Mouse (Mus musculus) T-helper 1 cell (primary cell): ENCODE results near the gene Gm26620.

ENCODE experiments used
- in situ Hi-C: fragments of 300-600 bp; cut with MboI, MseI; formaldehyde crosslinking; loops from one replicate; pipeline ENCODE4 v1.15.1; 2025; ENCODE audit warnings: high pct_unique_total_duplicates

Gene Gm26620

DNA sequence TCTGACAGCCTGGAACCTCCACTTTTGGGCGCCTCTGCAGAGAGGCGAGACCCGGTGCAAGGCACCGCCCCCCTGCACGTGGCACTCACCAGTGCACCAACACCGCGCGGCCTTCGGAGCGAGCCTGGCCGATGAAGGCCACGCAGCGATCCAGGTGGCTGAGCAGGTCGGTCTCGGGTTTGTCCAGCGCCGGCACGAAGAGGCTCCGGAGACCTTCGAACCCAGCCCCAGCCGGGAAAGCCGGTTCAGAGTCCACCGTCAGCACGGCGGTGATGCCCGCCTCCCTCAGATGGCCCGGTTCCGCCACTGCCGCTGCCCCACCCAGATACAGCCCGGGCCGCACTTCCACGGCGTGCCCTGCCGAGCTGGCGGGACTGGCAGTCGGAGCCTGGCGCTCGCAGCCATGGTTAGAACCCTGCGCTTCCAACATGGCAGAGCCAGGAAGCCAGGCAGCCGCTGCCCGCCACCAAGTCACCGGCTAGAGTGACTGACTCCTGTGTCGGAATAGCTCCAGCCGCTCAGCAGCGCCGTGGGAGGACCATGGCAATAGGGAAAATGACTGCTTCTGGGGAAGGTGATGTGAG lies at the start of gene Gm26620, which contains the start of gene Dusp12:
Gene Gm26620, plus strand, starts transcription at position 88 of the 584 bp plus-strand sequence.
Gene Dusp12, minus strand, starts transcription at position 563 of the 584 bp plus-strand sequence.
- in situ Hi-C loops = no loop called here

- in situ Hi-C loops = loop anchor here (5.0 to 25.0 kb wide), 2 partner anchors 212 to 627 kb away; partner anchors contain the start of gene Uhmk1
Observed at GRCm38 (mm10) chr1:170839685-170840084, 45.2 kb upstream of the Gm26620 start.

DNA sequence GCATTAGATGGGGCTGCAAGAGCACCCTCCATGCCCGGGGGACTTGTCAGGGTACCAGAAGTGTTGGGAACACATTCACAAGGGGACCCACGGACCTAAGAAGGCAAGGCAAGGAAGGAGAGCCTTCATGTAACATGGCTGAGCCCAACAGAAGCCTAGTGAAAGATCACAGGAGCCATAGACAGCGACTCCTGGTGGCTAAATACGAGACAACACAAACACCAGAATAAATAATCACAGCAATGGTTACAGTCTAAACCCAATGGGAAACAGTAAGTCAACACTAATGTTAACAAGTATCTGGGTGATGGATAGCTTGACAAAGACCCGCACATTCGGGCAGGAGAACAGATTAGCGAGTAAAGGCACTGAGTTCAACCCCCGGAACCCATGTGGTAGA lies 40.5 kb upstream of the Gm26620 start:
- in situ Hi-C loops = loop anchor here (5.0 to 25.0 kb wide), 2 partner anchors 217 to 632 kb away; partner anchors contain the start of gene Uhmk1

GRCm38 (mm10) chr1:170845448-170846307 lies 39.2 kb upstream of the Gm26620 start:
- in situ Hi-C loops = loop anchor here (25.0 kb wide), 1 partner anchor 633 kb away; the partner anchor contains the start of gene Uhmk1

- in situ Hi-C loops = loop anchor here (10.0 kb wide), 1 partner anchor 1105 kb away; no protein-coding TSS in a partner anchor
Observed at GRCm38 (mm10) chr1:170850007-170850406, 34.9 kb upstream of the Gm26620 start.

GRCm38 (mm10) chr1:170850637-170851624 lies 33.9 kb upstream of the Gm26620 start:
- in situ Hi-C loops = loop anchor here (10.0 kb wide), 1 partner anchor 1104 kb away; no protein-coding TSS in a partner anchor

DNA sequence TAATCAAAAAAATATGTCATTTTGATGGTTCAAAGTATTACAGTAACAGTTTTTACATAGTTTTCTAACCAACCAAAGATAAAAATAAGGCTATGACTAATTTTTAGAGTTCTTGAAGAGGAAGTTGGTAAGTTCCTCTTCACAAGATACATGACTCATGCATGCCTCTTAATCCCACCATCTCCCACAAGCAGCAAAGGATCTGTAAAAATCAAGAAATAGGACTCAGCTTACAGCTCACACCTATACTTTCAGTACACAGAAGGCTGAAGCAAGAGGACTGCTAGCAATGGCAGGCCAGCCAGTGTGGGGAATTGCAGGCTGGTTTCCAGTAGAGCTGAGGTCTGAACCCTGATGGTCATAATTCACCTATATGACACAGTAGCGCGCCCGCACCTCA lies 31.3 kb upstream of the Gm26620 start:
- in situ Hi-C loops = loop anchor here (10.0 kb wide), 1 partner anchor 1101 kb away; no protein-coding TSS in a partner anchor

- in situ Hi-C loops = loop anchor here (10.0 kb wide), 1 partner anchor 1100 kb away; no protein-coding TSS in a partner anchor
Observed at GRCm38 (mm10) chr1:170855056-170855760, 29.7 kb upstream of the Gm26620 start.

DNA sequence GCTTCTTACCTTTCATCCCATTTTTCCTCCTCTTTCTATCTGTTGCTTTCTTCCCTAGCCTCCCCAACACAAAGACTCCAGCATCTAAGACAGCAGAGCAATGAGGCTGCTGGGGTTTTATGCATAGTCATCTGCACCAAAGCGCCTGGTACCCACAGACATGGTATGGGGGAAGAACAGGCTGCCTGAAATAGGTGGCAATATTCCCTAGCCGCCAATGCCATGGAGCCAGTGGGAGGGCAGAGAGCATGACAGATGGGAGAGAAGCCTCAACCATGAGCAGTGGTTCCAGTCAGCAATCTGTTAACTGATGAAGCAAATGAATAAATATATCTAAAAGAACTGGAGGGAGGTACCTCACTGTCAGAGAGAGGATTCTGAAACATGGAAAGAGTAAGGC lies 27.5 kb upstream of the Gm26620 start:
- in situ Hi-C loops = loop anchor here (10.0 kb wide), 1 partner anchor 1097 kb away; no protein-coding TSS in a partner anchor

DNA sequence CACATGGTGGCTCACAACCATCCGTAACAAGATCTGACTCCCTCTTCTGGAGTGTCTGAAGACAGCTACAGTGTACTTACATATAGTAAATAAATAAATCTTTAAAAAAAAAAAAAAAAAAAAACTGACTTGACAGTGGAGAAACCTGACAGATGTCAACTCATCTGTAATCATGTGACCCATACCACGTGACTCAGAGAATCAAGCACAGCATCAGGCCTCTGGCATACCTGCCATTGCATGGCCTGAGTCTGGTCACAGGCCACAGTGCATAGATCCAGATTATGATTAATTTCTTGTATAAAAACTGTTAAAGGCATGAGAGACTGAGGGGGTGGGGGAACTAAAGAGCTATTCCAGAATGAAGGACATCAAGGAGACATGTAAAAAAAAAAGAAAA lies 26.0 kb upstream of the Gm26620 start:
- in situ Hi-C loops = loop anchor here (10.0 kb wide), 1 partner anchor 1096 kb away; no protein-coding TSS in a partner anchor

GRCm38 (mm10) chr1:170861671-170862434 lies 23.0 kb upstream of the Gm26620 start:
- in situ Hi-C loops = no loop called here

- in situ Hi-C loops = no loop called here
Observed at GRCm38 (mm10) chr1:170862435-170862717, 22.5 kb upstream of the Gm26620 start.

DNA sequence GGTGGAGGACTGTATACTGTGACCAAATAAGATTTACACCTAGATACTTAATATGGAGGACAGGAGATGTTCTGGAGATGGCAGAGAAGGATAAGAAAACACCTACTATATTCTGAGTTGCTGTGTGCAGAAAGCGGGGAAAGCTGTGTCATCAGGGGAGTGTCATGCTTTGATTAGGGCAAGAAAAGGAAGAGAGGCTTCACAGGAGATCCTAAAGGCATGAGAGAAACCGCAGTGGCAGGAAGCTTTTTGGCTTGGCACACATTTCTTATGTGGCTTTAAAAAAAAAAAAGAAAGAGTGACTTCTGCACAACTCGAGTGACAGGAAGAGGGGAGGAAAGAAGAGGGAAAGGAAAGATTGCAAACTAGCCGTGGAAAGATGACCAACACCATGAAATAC lies 21.8 kb upstream of the Gm26620 start:
- in situ Hi-C loops = no loop called here

- in situ Hi-C loops = no loop called here
Observed at GRCm38 (mm10) chr1:170864234-170864633, 20.6 kb upstream of the Gm26620 start.

DNA sequence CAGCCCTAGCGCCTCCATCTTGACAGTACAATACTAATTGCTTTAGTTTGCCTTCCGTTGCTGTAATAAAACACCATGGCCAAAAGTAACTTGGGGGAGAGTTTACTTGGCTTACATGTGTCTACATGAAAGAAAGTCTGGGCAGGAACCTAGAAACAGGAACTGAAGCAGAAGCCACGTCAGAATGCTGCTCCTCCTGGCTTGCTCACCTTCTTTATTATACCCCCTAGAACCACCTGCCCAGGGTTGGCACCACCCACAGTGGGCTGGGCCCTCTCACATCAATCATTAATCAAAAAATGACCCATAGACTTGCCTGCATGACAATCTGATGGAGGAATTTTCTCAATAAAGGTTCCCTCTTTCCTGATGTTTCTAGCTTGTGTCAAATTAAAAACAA lies 20.1 kb upstream of the Gm26620 start:
- in situ Hi-C loops = no loop called here

DNA sequence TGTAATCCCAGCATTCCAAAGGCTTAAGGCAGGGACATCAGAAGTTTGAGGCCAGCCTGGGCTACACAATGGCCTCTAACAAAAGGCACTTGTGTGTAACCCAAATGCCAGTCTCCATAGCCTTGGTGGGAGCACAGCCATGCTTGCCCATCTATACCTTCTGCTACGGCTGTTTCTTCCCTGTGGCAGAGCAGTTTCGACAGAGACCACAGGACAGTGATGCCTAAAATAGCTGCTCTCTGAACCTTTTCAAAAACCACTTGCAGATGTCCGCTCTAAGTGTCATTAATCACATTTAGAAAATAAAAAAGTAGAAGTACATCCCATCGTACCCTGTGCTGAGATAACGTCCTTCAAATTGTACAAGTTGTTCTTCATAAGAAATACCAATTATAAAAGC lies 19.5 kb upstream of the Gm26620 start:
- in situ Hi-C loops = no loop called here

GRCm38 (mm10) chr1:170866992-170867690 lies 17.7 kb upstream of the Gm26620 start:
- in situ Hi-C loops = no loop called here

DNA sequence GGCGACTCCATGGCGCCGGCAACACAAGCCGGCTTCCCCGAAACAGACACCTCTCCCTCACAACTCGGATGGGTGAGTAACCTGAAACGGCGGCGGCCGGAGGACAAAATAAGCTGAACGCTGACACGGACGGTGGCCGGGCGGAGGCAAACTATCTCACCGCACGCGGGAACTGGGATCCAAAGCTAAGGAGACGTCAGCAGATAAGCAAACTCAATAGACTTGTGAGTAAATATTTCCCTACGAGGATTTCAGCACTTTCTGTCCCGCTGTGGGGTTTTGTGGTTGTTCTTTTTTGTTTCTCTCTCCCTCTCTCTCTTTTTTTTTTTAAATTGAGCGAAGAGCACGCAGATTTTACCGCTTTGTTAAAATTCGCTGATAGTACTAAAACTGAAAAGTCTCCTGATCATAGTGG lies 17.2 kb upstream of the Gm26620 start, which contains the start of gene Atf6:
Gene Atf6, minus strand, starts transcription at position 81 of the 415 bp plus-strand sequence.
- in situ Hi-C loops = no loop called here
